Mouse (Mus musculus) adrenal gland, postnatal 4 days (tissue): ENCODE results near the gene Actn4. TPM values are rescaled to one million over a fixed set of nuclear protein-coding genes. Genes with fewer than 3 reads are reported as not detected.

Experiments used
- DNase-seq, 2 experiments: peaks; one replicate each; pipeline ENCODE4 v3.0.0; 2021 to 2022; ENCODE audit warnings: low spot score in 2 of 2, mixed read lengths in 2 of 2
- total RNA-seq, 2 experiments: library from RNA; stranded (reverse); gene quantifications; 2 replicates each; pipeline ENCODE4 v1.2.3; 2021

The Actn4 gene
- total RNA-seq, 2 experiments from 2014 or later, result 220 to 242 TPM

- no peak for DNase-seq
Observed at GRCm38 (mm10) chr7:28951764-28952163, 10.4 kb downstream of the Actn4 start.

- DNase-seq, result no peak
Observed at GRCm38 (mm10) chr7:28950346-28951037, 11.6 kb downstream of the Actn4 start.

DNA sequence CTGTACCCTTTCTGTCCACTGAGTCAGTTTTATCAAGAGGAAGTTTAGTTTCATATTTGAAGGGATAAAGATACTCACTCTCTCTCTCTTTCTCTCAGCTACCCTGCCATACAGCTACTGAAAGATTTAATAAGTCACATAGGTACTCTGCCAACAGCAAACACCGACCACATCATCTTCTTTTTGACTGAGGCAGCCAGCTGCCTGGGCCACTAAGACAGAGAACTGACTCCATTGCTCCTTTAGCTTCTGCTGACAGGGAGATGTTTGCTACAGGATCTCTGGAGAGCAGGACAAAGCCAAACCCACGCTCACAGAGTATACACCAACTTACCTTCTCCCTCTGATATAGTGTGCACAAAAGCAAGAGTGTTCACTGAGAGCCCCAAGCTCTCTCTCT lies 12.8 kb downstream of the Actn4 start:
- no peak for DNase-seq

DNA sequence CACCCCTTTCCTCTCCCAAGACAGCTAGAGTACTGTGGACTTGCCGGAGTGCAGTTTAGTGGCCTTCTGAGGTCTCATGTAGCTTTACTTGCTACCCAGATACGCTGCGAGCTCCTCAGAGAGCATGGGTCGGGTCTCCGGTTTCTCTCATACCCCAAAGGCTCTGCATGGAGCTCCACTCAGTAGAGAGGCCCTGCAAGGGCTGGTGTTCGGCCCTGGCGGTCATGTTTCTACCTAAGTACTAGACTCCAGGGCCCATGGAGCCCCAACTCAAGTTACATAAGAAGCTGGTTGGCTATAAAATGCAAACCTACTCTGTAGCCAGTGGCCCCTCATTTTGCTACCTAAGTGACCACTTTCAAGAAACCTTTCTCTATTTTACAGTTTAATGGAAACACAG lies 13.4 kb downstream of the Actn4 start:
- DNase-seq, result no peak

DNA sequence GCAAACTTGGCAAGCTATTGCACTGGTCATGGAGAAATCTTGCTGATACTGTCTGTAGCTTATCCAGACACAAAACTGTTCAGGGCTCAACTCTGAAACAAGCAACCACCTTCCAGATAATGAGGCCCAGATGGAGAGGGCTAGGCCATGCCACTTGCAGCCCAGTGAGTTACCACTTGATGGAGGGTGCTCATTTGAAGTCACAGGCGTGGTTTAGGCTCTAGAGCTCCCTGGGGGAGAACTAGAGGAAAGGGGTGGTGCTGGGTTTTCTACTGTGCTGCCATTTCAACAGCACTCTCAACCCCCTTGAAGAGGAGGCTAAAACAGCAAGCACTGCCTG lies 15.9 kb downstream of the Actn4 start:
- DNase-seq, result no peak

- DNase-seq, result no peak
Observed at GRCm38 (mm10) chr7:28945416-28946270, 16.5 kb downstream of the Actn4 start.

- DNase-seq, result no peak
Observed at GRCm38 (mm10) chr7:28944756-28945415, 17.3 kb downstream of the Actn4 start.

GRCm38 (mm10) chr7:28943451-28944180 lies 18.5 kb downstream of the Actn4 start:
- DNase-seq, result no peak

DNA sequence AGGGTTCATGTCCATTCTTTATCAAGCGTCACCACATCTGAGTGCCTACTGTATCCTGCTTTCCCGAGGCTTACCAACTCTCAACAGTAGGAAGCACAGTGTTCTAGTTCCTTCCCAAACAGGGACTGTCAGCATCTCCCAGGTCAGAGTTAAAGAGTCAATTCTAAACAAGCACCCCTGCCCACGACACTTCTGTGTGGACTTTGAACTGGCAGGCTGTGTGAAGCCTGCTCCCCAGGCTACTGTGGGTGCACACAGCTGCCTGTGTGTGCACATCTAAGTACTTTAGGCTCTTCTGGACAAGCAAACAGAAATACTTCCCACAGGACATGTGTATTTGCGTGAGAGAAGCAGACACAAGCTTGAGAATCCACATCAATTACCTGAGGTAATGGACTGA lies 20.6 kb downstream of the Actn4 start:
- no peak for DNase-seq

- no peak for DNase-seq
Observed at GRCm38 (mm10) chr7:28941129-28941528, 21.0 kb downstream of the Actn4 start.

GRCm38 (mm10) chr7:28939418-28940183 lies 22.5 kb downstream of the Actn4 start:
- DNase-seq, result no peak

DNA sequence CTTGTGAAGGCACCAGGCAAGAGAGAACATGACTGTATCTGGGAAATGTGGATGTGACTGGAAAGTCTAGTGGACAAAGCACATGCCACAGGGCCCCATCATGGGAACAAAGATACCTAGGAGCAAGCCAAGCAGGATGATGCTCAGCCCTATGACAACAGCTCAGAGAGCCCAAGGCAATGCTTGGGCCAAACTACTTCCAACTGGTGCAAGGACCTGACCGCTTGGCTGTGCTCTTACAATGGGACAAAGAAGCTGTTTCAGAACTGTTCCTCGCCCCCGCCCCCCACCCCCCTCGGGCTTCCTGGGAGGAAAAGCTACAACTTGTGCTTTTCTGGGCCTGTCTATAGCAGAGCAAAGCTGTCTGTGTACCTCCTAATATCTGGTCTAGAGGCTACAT lies 23.5 kb downstream of the Actn4 start:
- no peak for DNase-seq

DNA sequence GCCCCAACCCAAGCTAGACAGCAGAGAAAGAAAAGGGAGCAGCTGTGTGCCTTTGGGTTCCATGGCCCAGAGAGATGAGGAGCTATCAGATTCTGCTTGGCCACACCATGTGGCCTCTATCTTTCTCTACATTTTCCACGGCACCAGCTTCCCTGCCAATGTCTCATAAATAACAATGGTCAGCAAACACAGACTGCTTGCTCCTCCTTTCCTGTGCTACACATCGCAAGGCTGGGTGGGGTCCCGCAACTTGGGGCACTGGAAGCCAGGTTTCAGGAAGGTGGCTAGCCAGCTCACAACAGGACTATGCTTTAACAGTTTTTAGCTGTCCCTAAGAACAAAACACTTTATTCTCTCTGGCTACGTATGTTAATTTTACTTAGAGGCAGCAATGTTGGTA lies 25.4 kb downstream of the Actn4 start:
- no peak for DNase-seq

DNA sequence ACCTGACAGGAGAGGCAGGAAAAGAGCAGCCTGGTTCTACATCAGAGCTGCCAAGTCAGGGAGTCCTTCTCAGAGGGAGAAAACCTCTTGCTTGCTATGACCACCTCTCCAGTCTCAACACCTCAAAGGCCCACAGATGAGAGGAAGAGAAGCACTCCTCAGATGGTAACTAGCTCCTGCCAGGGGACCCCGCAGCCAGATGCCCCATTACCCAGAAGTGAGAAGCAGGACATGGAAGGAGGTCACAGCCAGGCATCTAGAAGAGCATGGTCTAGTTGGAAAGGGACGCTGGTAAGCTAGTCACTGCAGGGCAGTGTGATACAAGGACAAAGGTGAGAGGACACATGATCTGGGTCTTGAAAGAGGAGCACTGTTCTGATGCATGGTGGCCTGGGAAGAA lies 28.3 kb downstream of the Actn4 start:
- no peak for DNase-seq

DNA sequence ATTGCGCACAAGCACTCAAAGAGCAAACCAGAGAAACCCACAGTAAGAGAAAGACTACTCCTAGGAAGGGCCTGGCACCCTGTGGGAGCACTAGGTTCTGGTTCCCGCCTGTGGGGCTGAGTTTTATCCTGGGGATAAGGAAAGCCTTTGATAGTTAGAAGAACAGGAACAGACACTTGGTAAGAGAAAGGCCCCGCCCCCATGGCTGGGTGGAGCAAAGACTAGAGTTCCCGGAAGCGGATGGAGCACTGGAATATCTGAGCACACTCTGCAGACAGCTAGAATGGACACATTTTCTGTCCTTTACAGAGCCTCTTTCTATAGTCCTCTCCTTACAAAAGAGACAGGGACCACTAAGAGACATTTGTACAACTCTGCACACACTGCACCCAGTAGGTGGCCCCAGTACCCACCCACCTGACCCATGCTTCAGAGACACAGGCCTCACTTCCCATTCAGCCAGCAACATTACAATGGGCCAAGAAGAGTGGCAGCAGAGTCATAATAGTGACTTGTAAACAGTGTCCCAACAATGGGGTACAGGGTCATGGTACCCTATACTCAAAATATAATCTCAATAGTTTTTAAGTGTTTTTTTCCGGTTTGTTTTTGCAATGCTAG lies 29.6 kb downstream of the Actn4 start:
- no peak for DNase-seq

GRCm38 (mm10) chr7:28931695-28932039 lies 30.5 kb downstream of the Actn4 start:
- DNase-seq, result no peak

DNA sequence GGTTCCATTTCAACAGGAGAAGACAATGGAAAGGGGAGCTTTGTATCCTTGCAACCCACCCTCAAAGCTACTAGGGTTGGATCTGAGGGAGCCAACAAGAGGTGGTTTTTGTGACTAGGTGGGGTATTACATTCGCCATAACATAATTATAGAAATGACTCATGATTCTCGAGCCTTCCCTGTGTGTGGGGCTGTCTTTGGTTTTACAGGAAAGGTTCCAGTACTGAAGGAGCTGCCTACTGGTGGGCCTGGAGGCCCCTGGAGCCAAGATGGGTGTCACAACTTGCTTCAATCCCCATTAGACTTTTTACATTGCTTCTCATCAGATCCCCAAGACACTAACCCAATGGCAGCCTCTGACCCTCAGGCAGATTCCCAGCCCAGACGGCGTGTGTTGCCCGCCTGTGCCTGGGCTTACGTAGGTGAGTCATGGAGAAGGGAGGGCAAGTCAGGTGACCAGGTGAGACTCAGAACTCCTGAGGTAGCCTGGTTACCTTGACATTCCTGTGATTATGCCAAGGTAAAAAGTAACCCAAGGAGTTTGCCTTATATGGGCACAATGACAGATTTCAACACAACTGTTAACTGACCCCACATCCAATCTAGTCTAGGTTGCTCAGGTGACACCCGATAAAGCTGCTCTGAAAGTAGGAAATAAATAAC lies 31.0 kb downstream of the Actn4 start:
- DNase-seq, result no peak

DNA sequence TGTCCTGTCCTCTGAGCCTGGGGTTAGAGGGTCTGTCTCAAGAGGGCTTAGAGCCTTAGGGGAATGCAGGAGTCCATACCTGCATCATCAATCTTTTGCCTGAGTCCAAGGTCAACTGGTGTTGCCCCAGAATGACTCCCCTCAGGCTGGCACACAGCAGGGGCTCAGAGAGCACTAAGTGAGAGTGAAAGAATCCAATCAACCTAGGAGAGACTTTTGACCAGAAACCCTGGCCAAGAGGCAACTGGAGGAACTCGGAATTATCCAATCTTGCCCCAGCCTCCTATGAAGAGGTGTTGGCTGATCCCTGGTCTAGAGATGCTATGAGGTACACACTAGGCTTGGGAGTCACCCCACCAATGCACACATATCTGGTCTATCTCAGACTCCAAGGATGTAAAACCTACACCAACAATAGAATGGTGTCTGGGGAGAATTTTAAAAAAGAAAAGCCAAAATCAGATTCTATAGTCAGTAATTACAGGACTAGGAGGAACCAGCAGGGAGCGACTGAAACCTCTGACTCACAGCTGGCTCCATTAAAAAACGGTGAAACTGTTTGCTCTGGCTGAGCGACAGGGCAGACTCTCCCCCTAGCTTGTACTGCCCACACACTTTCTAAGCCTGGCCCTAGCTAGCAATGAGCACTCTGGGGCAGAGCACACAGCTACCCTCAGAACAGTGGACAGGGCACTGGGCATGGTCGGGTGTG lies 31.7 kb downstream of the Actn4 start:
- no peak for DNase-seq

DNA sequence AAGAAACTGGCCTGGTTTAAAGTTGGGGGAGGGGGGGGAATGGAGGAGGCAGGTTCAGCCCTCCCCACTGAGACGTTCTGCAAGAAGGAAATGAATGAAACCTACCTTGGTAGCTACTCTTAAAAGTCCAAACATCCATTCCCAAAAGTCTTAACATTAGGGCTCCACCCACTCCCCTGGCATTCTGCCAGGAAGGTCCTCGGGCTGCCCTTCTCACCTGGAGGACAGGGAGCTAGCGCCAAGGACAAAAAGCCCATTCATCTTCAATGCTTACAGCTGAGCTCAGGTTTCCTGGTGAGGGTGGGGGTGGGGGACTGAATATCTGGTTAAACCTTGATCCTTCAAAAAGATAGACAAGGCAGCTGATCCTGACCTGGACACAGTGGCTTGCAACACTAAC lies 32.8 kb downstream of the Actn4 start:
- no peak for DNase-seq
